Mouse (Mus musculus) mesoderm, embryonic 11.5 days (tissue): Measurements from ENCODE around the gene Obsl1.
A peak's percentile ranks its signal among the peaks of the same experiment; 100 is the strongest.

Experiments used
- DNase-seq: peaks from one replicate; pipeline ENCODE4 v3.0.0-alpha.2; 2012; ENCODE audit warnings: low read depth, low spot score

Obsl1 gene

GRCm38 (mm10) chr1:75487040-75487404 lies 19.2 kb downstream of the Obsl1 start:
- no peak for DNase-seq

- DNase-seq: no peak
Measured at GRCm38 (mm10) chr1:75486561-75486960, 19.7 kb downstream of the Obsl1 start.

GRCm38 (mm10) chr1:75480735-75481134 lies 25.5 kb downstream of the Obsl1 start:
- no peak for DNase-seq

GRCm38 (mm10) chr1:75480036-75480435 lies 26.2 kb downstream of the Obsl1 start:
- no peak for DNase-seq

- DNase-seq: no peak
Measured at GRCm38 (mm10) chr1:75479635-75479989, 26.6 kb downstream of the Obsl1 start.

GRCm38 (mm10) chr1:75478916-75479634 lies 27.2 kb downstream of the Obsl1 start, which contains the start of the genes Chpf and Tmem198:
TSS of gene Chpf (minus strand) at chr1:75479307.
TSS of gene Tmem198 (plus strand) at chr1:75479532.
- DNase-seq: peak; percentile 98

GRCm38 (mm10) chr1:75478497-75478896 lies 27.8 kb downstream of the Obsl1 start:
- DNase-seq: no peak

GRCm38 (mm10) chr1:75477966-75478290 lies 28.3 kb downstream of the Obsl1 start:
- no peak for DNase-seq

- DNase-seq: peak; percentile 78
Measured at GRCm38 (mm10) chr1:75477264-75477965, 28.8 kb downstream of the Obsl1 start.

GRCm38 (mm10) chr1:75476441-75476840 lies 29.8 kb downstream of the Obsl1 start:
- no peak for DNase-seq

GRCm38 (mm10) chr1:75469287-75469825 lies 36.9 kb downstream of the Obsl1 start:
- DNase-seq: no peak

- peak; percentile 88 for DNase-seq
Measured at GRCm38 (mm10) chr1:75467215-75467927, 38.9 kb downstream of the Obsl1 start.

GRCm38 (mm10) chr1:75463652-75464204 lies 42.5 kb downstream of the Obsl1 start:
- no peak for DNase-seq

GRCm38 (mm10) chr1:75462636-75463035 lies 43.6 kb downstream of the Obsl1 start:
- no peak for DNase-seq

GRCm38 (mm10) chr1:75460297-75460696 lies 46.0 kb downstream of the Obsl1 start:
- DNase-seq: no peak

GRCm38 (mm10) chr1:75458789-75459684 lies 47.2 kb downstream of the Obsl1 start:
- DNase-seq: no peak

- DNase-seq: peak; percentile 72
Measured at GRCm38 (mm10) chr1:75458025-75458788, 48.0 kb downstream of the Obsl1 start.

- peak; percentile 75 for DNase-seq
Measured at GRCm38 (mm10) chr1:75457710-75458024, 48.6 kb downstream of the Obsl1 start.

GRCm38 (mm10) chr1:75456746-75457564 lies 49.3 kb downstream of the Obsl1 start:
- no peak for DNase-seq

GRCm38 (mm10) chr1:75455948-75456347 lies 50.3 kb downstream of the Obsl1 start:
- DNase-seq: no peak
